In genomic region chr17:25427441-25427840, GRCm38 (mm10) we compare ENCODE assay signal across 9 mouse cellular contexts. TPM values are rescaled to one million over a fixed set of nuclear protein-coding genes. Genes with fewer than 3 reads are reported as not detected.
A peak's percentile ranks its signal among the peaks of the same experiment; 100 is the strongest.
DNase-seq lines count a peak whose midpoint lies in the region; ATAC-seq and TF ChIP-seq lines count a peak whose summit lies in the region.
"Had no signal": no experiment of that assay in that cellular context is flagged by ENCODE, and none has a peak within 500 bp of the region (broad histone marks: within the 10 kb centered on the region; RNA-seq: fewer than 3 reads in every experiment).

No protein-coding gene starts in this region.

- no peaks in the 10 kb centered on the region for H3K27me3 ChIP-seq in kidney, postnatal 0 days (ENCODE audit: insufficient read depth, low read length)
- H3K27me3 ChIP-seq in limb, embryonic 13.5 days: peaks cover 13% of the 10 kb centered on the region

- no peak for TF ChIP-seq CTCF in kidney, postnatal 0 days (IDR thresholded peaks at IDR 0.05; ENCODE audit: low read depth)

- H3K9ac ChIP-seq in kidney, postnatal 0 days (ENCODE audit: low read depth, low read length): no peak overlapping the region
- H3K9ac ChIP-seq in limb, embryonic 13.5 days: 0 out of 2 replicates have a peak overlapping the region, but pooled peaks have one; percentile 20
- H3K9ac ChIP-seq: midbrain, embryonic 12.5 days had no signal

- no peaks in the 10 kb centered on the region for H3K9me3 ChIP-seq in kidney, postnatal 0 days (replicated peaks; ENCODE audit: low read length)
- H3K9me3 ChIP-seq in limb, embryonic 13.5 days: no peaks in the 10 kb centered on the region
- H3K9me3 ChIP-seq: midbrain, embryonic 12.5 days had no signal

- H3K36me3 ChIP-seq in kidney, postnatal 0 days (ENCODE audit: insufficient read depth, low read length): no peaks in the 10 kb centered on the region
- H3K36me3 ChIP-seq in limb, embryonic 13.5 days: peaks cover 45% of the 10 kb centered on the region
- H3K36me3 ChIP-seq: midbrain, embryonic 12.5 days had no signal

- no peak overlapping the region for H3K4me3 ChIP-seq in kidney, postnatal 0 days (replicated peaks; ENCODE audit: low read depth, low read length)
- no peak overlapping the region for H3K4me3 ChIP-seq in limb, embryonic 13.5 days
- H3K4me3 ChIP-seq: midbrain, embryonic 12.5 days had no signal

- H3K4me2 ChIP-seq in kidney, postnatal 0 days (ENCODE audit: low read length): no peak overlapping the region
- no peak overlapping the region for H3K4me2 ChIP-seq in limb, embryonic 13.5 days (replicated peaks)
- H3K4me2 ChIP-seq: midbrain, embryonic 12.5 days had no signal

- WGBS in kidney, postnatal 0 days: 22% methylated on average over 10 of the region's 10 CpGs
- WGBS in limb, embryonic 13.5 days: 49% methylated on average over 10 of the region's 10 CpGs

- peak; percentile 50 for ATAC-seq in kidney, postnatal 0 days (replicated peaks; ENCODE audit: low FRiP score, low read depth)
- ATAC-seq in limb, embryonic 13.5 days (ENCODE audit: low FRiP score, low read depth): no peak
- no peak for ATAC-seq in activated CD4-positive, CD25-positive, alpha-beta regulatory T cell, adult 4 months

- H3K27ac ChIP-seq in kidney, postnatal 0 days: no peak overlapping the region
- no peak overlapping the region for H3K27ac ChIP-seq in limb, embryonic 13.5 days
- H3K27ac ChIP-seq: midbrain, embryonic 12.5 days had no signal

- DNase-seq in kidney, postnatal 0 days (ENCODE audit: low spot score): peak; percentile 91
- DNase-seq in kidney, adult 18-20 months: no peak
- peak; percentile 88 for DNase-seq in adrenal gland, adult 2 months
- DNase-seq in embryo, embryonic 10.5 days (ENCODE audit: low spot score): peak; percentile 48
- DNase-seq in testis, postnatal 10 days (ENCODE audit: low spot score): peak; percentile 88
- no peak for DNase-seq in layer of hippocampus, postnatal 25 days (ENCODE audit: extremely low spot score in 1 of 2, low spot score in 1 of 2)

- peaks cover 43% of the 10 kb centered on the region for H3K4me1 ChIP-seq in kidney, postnatal 0 days (replicated peaks; ENCODE audit: insufficient read depth, low read length)
- peaks cover 51% of the 10 kb centered on the region for H3K4me1 ChIP-seq in limb, embryonic 13.5 days

RNA-seq across cellular contexts. Expression of gene Cacna1h, which starts 6.1 kb away (rescaled TPM):
- polyA plus RNA-seq in kidney, postnatal 0 days (2015; fragmentation: Nextera tagmentation; extraction: Ambion mirVana): 1.2 and 1.7 TPM in 2 replicates
- total RNA-seq in adrenal gland, adult 2 months (2021): 10 to 100 TPM; 77.1 to 96.1 TPM
- polyA plus RNA-seq in adrenal gland, adult 2 months (2012; rRNA removed): 163 and 202 TPM in 2 replicates
- 5.2 and 7.5 TPM in 2 replicates for polyA plus RNA-seq in limb, embryonic 13.5 days (2015; fragmentation: Nextera tagmentation; extraction: Ambion mirVana)
- not detected for polyA plus RNA-seq in activated CD4-positive, CD25-positive, alpha-beta regulatory T cell, adult 4 months (2017; shearing (Covaris generic))
- total RNA-seq in layer of hippocampus, postnatal 25 days (2021): 100 to 1,000 TPM in 1 of 2 experiments, 10 to 100 TPM in 1; 91.0 to 119 TPM

RNA-seq across cellular contexts. Expression of gene Tekt4, which starts 27.0 kb away (rescaled TPM):
- polyA plus RNA-seq in kidney, postnatal 0 days (2015; fragmentation: Nextera tagmentation; extraction: Ambion mirVana): 0.14 TPM in 1 of 2 replicates, not detected in the other
- under 1 TPM in 1 of 2 experiments, not detected in 1; 0.17 TPM for total RNA-seq in adrenal gland, adult 2 months (2021)
- 0.17 TPM in 1 of 2 replicates, not detected in the other for polyA plus RNA-seq in adrenal gland, adult 2 months (2012; rRNA removed)
- not detected in 2 replicates for polyA plus RNA-seq in limb, embryonic 13.5 days (2015; fragmentation: Nextera tagmentation; extraction: Ambion mirVana)
- not detected for polyA plus RNA-seq in activated CD4-positive, CD25-positive, alpha-beta regulatory T cell, adult 4 months (2017; shearing (Covaris generic))
- 1 to 10 TPM; 1.7 to 2.4 TPM for total RNA-seq in layer of hippocampus, postnatal 25 days (2021)

RNA-seq across cellular contexts. Expression of gene Tpsg1, which starts 58.4 kb away (rescaled TPM):
- polyA plus RNA-seq in kidney, postnatal 0 days (2015; fragmentation: Nextera tagmentation; extraction: Ambion mirVana): 0.18 and 0.41 TPM in 2 replicates
- not detected for total RNA-seq in adrenal gland, adult 2 months (2021)
- 0.20 and 0.75 TPM in 2 replicates for polyA plus RNA-seq in adrenal gland, adult 2 months (2012; rRNA removed)
- polyA plus RNA-seq in limb, embryonic 13.5 days (2015; fragmentation: Nextera tagmentation; extraction: Ambion mirVana): 1.8 and 3.3 TPM in 2 replicates
- not detected for polyA plus RNA-seq in activated CD4-positive, CD25-positive, alpha-beta regulatory T cell, adult 4 months (2017; shearing (Covaris generic))
- total RNA-seq in layer of hippocampus, postnatal 25 days (2021): not detected

Comparison
In these comparisons a context has a peak if more than half of its experiments do, and no peak if none do; other contexts are left out.
1. DNase-seq: peak in kidney, postnatal 0 days (single experiment), adrenal gland, adult 2 months (single experiment), embryo, embryonic 10.5 days (single experiment) and testis, postnatal 10 days (single experiment); none in kidney, adult 18-20 months (single experiment) and layer of hippocampus, postnatal 25 days (0 of 2).
2. RNA of gene Cacna1h, which starts 6.1 kb away (polyA plus RNA-seq): 163 to 202 TPM in adrenal gland, adult 2 months; 5.2 to 7.5 TPM in limb, embryonic 13.5 days, 1.2 to 1.7 TPM in kidney, postnatal 0 days and not detected in activated CD4-positive, CD25-positive, alpha-beta regulatory T cell, adult 4 months; every median in the first group is over 10 times any median in the second.